Mouse (Mus musculus) myocyte (in vitro differentiated cells): ENCODE results near the gene Gm10024.

ENCODE experiments used
- CEBPB ChIP-seq: IDR thresholded peaks from 2 replicates; pipeline ENCODE4 v1.6.1; 2011; ENCODE audit warnings: mild to moderate bottlenecking, moderate library complexity; ENCODE audit not compliant: poor library complexity, insufficient read depth, severe bottlenecking
- MAX ChIP-seq: IDR thresholded peaks from one replicate; pipeline ENCODE4 v1.6.1; 2011; ENCODE audit warnings: low read depth, mild to moderate bottlenecking, control low read depth
- MYOG ChIP-seq, 3 experiments: IDR thresholded peaks; one replicate each; pipeline ENCODE4 v1.6.1; 2011; ENCODE audit warnings: control low read depth in 2 of 3, low read depth in 2 of 3, mild to moderate bottlenecking in 2 of 3; ENCODE audit not compliant: insufficient read length in 2 of 3, control insufficient read depth in 1 of 3, insufficient read depth in 1 of 3
- POLR2A ChIP-seq: IDR thresholded peaks from one replicate; pipeline ENCODE4 v1.6.1; 2011; ENCODE audit warnings: low read depth, mild to moderate bottlenecking, control low read depth, moderate library complexity; ENCODE audit not compliant: insufficient read length
- POLR2AphosphoS2 ChIP-seq: IDR thresholded peaks from one replicate; pipeline ENCODE4 v1.6.1; 2011; ENCODE audit warnings: low read depth, control low read depth; ENCODE audit not compliant: insufficient read length
- TCF3 ChIP-seq: IDR thresholded peaks from one replicate; pipeline ENCODE4 v1.6.1; 2011; ENCODE audit warnings: low read depth, control low read depth; ENCODE audit not compliant: insufficient read length
- USF1 ChIP-seq: IDR thresholded peaks from one replicate; pipeline ENCODE4 v1.6.1; 2011; ENCODE audit warnings: low read depth, mild to moderate bottlenecking, control low read depth, moderate library complexity

DNA sequence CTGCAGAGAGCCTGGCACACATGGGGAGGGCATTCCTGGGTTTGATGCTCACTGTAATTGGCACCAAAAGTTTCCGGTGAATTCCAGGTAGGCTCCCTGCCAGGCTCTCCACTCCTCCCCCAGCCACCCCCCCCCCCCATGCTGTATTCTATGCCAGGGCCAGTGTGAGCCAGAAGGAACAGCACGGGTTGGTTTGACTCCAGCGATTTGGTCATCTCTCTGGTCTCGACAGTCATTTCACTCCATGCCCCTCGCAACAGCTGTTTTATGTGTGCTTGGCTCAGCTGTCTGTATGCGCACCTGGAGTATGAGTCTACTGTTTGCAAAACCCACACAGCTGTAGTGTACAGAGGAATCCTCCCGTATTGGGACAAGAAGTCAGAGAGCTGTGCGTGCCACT lies 44.9 kb upstream of the Gm10024 start:
- TF ChIP-seq MYOG (IDR thresholded peaks at IDR 0.05; ENCODE audit: control insufficient read depth in 1 of 3, insufficient read depth in 1 of 3, insufficient read length in 2 of 3, low read depth in 2 of 3) (peak in 1 of 3 experiments; percentile 52), TCF3 (peak; percentile 36), POLR2AphosphoS2 (no peak), POLR2A (no peak), MAX (no peak), CEBPB (no peak), USF1 (no peak)
